Mouse (Mus musculus) gastrocnemius, postnatal 36 days (tissue): ENCODE measurements at regions not wholly inside any gene's neighbourhood (a gene's known extent, or its start where the extent isn't known, plus 50 kb on each side); places are given as distances from the start of the nearest gene placed in this dataset.

Experiments used
- DNase-seq, 2 experiments: peaks; one replicate each; pipeline ENCODE4 v3.0.0; 2022
- intact Hi-C: fragments of 180-260 bp; cut with DNase I; formaldehyde crosslinking; loops from one replicate; pipeline ENCODE4 v1.15.1; 2025

DNA sequence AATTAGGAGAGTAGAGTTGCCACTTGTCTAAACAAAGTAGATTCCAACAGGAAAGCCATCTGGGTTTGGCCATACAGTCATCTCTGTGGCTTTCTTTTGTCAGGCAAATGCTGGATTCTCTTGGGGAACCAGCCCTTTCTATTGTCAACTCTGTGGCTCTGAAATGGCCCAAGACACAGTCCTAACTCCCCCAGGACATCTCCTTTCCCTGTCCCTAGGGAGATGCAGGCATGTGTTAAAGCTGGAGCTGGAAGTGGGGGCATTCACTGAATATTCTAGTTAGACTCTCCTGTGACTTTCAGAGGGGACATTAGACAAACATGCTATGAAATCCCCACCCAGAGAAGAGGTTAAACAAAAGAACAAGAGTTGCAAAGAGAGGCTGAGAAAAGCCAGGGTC is 223.9 kb upstream of the Tbx18 start:
- no peak for DNase-seq
- intact Hi-C loops = no loop called here

DNA sequence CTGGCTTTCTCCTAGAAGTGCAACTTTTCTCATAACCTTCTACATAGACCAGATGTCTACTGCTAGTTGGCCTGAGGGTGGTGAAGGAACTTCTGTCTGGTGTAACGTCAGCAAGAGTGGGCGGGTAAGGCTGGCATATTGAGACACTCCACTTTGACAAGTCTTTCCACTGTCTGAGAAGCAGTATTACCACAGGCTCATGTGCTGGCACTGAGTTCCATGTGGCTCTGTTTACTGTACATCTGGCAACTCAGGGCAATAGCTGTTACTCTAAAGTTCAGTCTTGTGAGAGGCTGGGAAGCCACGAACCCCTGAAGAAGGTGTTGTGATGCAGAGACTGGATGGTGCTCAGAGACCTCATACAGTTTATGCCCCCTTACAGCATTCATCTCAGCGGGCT is 230.7 kb upstream of the Tbx18 start:
- intact Hi-C loops = no loop called here
- no peak for DNase-seq

- intact Hi-C loops = no loop called here
- no peak for DNase-seq
Observed at GRCm38 (mm10) chr9:87964508-87964907, 233.4 kb upstream of the Tbx18 start.

- no peak for DNase-seq
- intact Hi-C loops = no loop called here
Observed at GRCm38 (mm10) chr9:87965103-87965780, 234.2 kb upstream of the Tbx18 start.

DNA sequence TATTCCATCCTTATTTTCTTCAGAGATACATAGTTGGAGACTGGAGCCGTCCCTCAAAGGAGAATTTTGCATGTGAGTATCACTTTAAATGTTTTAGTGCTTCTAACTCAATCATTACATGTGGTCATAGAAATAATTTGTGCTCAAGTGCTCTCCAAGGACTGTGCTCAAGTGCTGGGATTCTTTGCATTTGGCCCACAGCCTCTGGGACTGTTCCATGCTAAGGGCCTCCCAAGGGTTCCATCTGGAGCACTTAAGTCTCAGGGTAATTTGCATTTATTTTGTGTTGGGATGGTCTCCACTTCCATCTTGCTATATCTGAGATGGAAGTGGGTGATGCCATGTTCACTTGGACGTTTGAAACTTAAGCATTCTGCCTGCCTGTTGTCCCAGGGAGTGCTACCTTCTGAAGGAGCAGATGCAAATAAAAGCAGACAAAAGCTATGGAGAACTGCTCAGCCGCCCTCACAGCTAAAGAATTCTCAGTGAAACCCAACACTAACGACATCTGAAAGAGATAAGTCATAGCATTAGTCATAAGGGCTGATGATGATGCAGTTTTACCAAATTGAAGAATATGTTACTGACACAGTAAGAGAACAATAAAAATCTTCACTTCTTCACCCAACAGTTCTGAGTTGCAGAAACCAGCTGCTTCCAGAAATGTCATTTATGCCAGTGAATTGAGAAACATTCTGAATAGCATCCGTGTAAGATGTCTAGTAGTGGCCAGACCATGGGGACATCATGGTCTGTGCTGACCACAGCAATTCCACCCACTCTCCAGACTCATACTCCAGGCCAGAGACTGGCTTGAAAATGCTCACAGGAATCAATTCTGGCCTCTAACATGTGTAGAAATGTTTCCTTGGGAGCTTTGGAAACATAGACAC is 237.4 kb upstream of the Tbx18 start:
- intact Hi-C loops = no loop called here
- peak; percentile 19 to 23 for DNase-seq

DNA sequence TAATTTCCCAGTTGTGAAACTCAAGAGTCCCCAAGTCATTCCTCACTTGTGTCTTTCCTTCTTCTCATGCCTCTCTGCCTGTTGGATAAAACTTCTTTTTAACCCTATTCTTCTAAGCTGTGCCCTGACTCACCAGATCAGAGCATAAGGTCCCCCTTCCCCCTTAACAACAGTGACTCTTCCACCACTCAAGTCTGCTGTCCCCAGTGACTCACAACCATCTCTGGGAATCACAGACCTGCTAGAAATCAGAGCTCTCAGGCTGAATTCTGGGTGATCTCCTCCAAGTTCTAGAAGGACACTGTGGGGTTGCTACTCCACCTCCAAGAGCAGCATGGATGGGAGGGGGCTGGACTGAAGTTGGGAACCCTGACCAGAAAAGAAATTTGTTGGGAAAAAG is 239.5 kb upstream of the Tbx18 start:
- intact Hi-C loops = no loop called here
- no peak for DNase-seq

- DNase-seq = no peak
- intact Hi-C loops = no loop called here
Observed at GRCm38 (mm10) chr9:87971791-87972190, 240.7 kb upstream of the Tbx18 start.

DNA sequence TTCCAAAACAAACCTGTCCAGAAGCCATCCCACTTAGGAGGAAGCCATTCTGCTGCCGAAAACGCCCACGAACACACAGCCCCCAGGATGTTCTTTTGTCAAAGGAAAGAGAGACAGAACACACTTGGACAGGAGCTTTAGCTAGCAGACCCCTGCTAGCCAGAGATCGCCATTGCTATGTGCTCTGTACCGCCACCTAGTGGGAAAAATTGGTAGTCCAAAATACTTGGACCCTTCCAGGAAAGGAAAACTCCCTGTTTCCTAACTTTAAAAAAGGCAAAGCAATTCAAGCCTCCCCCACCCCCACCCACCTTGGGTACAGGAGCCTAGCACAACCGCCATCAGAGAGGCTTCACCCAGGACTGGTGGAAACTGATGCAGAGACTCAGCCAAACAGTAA is 242.5 kb upstream of the Tbx18 start:
- no peak for DNase-seq
- intact Hi-C loops = no loop called here

DNA sequence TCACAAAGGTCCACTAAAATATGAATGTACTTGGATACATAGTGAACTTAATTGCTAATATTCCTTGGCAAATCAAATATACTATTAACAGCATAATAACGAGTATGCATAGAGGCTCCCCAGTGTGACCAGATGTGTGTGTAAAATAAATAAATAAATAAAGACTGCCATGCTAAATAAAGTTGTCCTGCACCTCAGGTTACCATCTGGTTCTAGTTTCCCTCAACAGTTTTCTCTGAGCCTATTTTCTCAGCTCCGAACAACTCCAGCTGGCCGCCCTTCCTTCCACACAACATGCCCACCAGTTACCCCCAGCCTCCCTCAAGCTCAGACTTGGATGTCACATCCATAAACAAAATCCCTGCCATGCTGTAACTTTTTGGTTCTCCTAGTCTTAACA is 253.8 kb upstream of the Tbx18 start:
- intact Hi-C loops = no loop called here
- no peak for DNase-seq

DNA sequence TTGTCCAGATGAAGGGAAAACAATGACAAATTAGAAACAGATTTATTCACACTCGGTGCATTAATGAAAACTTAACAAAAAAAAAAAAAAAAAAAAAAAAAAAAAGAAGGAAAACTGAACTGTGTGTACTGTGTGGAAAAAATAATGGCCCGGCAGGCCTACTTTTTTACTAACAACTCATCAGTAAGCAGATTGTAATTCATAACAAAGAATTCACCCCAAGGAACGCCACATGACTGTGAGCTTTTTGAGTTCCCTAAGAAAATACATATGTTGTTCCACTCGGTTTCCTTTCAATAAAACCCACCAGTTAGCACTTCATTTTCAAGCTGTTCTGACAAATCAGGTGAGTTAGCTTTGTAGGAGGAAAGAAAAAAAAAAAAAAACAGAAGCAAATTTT is 254.4 kb upstream of the Tbx18 start:
- no peak for DNase-seq

GRCm38 (mm10) chr9:88005945-88006700 is 275.1 kb upstream of the Tbx18 start:
- DNase-seq = no peak
- intact Hi-C loops = loop anchor here (1.0 kb wide), 1 partner anchor 12 kb away; no protein-coding TSS in a partner anchor

More for the DNA sequence above, 254.4 kb upstream of the Tbx18 start:
- intact Hi-C loops = no loop called here

DNA sequence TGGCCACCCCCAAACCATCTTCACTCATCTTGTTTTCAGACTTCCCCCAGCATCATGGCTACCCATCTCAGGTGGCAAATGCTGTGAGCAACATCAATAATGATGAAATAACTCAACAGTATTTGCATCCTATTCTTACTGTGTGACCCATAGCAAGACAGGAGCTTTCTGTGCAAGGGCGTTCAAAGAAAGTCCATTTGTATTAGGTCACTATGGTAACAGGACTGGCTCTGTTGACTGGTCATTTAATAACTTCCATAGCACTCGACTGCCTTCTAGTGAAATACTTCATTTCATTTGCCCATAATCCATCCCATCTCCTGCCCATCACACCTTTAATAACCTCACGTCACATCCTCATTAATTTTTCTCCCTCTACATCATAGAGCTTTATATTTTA is 292.7 kb upstream of the Tbx18 start:
- intact Hi-C loops = no loop called here
- no peak for DNase-seq

- intact Hi-C loops = no loop called here
- DNase-seq = no peak
Observed at GRCm38 (mm10) chr9:88025936-88026335, 294.9 kb upstream of the Tbx18 start.

DNA sequence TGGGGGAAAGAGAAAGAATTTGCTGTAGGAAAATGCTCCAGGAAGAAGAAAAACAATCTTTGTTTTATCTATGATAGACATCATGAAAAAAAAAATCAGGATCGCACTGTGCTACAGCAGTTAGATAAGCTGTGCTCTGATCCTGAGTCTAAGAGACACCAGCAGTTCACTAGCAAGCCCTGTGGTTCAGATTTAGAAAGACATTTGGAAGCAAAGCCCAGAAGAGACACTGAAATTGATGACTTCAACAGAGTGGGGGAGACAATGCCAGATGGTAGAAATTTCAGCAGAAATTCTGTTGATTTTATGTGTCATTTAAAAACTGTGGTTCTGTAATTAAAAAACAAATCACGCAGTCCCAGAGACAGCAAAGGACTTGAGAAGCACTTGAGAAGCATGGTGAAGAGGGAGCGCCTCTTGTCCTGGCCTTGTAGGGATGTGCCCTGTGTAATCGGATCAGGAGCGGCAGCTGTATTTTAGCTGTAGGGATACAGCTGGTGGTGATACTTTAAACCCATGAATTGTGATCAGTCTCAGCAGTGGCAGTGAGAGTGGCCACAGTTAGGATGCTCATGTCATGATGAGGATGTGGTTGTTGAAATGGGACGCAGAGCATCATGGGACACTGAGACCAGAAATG is 296.4 kb upstream of the Nt5e start:
- intact Hi-C loops = no loop called here

GRCm38 (mm10) chr9:88037560-88037959 is 289.4 kb upstream of the Nt5e start:
- intact Hi-C loops = no loop called here
- no peak for DNase-seq

More for the DNA sequence above, 296.4 kb upstream of the Nt5e start:
- no peak for DNase-seq

GRCm38 (mm10) chr9:88049270-88049669 is 277.7 kb upstream of the Nt5e start:
- no peak for DNase-seq
- intact Hi-C loops = no loop called here

DNA sequence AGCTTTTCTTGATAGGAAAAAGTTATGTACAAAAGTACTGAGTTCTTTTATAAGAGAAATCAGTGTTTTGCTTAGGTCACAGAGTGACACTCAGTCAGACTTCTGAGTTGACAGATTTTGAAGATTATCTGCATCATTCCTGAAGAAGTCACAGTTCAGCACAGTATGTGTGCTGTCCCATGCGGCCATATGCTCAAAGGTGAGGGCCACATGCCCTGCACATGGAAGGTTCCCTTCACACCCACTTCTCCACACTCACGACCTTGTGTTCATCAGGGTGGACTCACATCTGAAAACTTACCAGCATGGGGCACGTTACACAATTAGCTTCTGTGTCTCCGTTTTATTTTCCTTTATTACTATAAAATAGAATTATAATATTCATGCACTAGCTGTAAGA is 277.2 kb upstream of the Nt5e start:
- intact Hi-C loops = no loop called here
- DNase-seq = no peak

- DNase-seq = no peak
- intact Hi-C loops = no loop called here
Observed at GRCm38 (mm10) chr9:88058551-88058950, 268.4 kb upstream of the Nt5e start.

- intact Hi-C loops = no loop called here
- no peak for DNase-seq
Observed at GRCm38 (mm10) chr9:88059005-88059404, 268.0 kb upstream of the Nt5e start.

- intact Hi-C loops = no loop called here
- no peak for DNase-seq
Observed at GRCm38 (mm10) chr9:88063973-88064676, 262.9 kb upstream of the Nt5e start.
